Mouse (Mus musculus) E14TG2a.4 (cell line): ENCODE results near the gene Itga2b.
A peak's percentile ranks its signal among the peaks of the same experiment; 100 is the strongest.

Experiments used
- H3K27me3 ChIP-seq: 2 replicates; pipeline ENCODE4 v1.6.1; 2014; ENCODE audit warnings: low read length, control low read depth; ENCODE audit not compliant: insufficient read depth
- H3K36me3 ChIP-seq: 2 replicates; pipeline ENCODE4 v1.6.1; 2014; ENCODE audit warnings: low read length, control low read depth; ENCODE audit not compliant: insufficient read depth
- H3K4me1 ChIP-seq: replicated peaks from 2 replicates; pipeline ENCODE4 v1.6.1; 2014; ENCODE audit warnings: low read depth, low read length, control low read depth
- H3K4me3 ChIP-seq: replicated peaks from 2 replicates; pipeline ENCODE4 v1.5.1; 2014; ENCODE audit warnings: mild to moderate bottlenecking, low read length
- H3K9me3 ChIP-seq: 2 replicates; pipeline ENCODE4 v1.6.1; 2014; ENCODE audit warnings: low read length, control low read depth
- CTCF ChIP-seq: conservative IDR thresholded peaks from 2 replicates; pipeline ENCODE4 v1.5.1; 2014; ENCODE audit warnings: low read length
- NANOG ChIP-seq: IDR thresholded peaks from 2 replicates; pipeline ENCODE4 v1.6.1; 2014; ENCODE audit warnings: borderline replicate concordance, low read length, mixed read lengths
- POU5F1 ChIP-seq: IDR thresholded peaks from 2 replicates; pipeline ENCODE4 v1.6.1; 2014; ENCODE audit warnings: low read length, borderline replicate concordance

Gene Itga2b

GRCm38 (mm10) chr11:102467041-102467631 is 2.8 kb downstream of the Itga2b start:
- TF ChIP-seq CTCF (no peak), POU5F1 (no peak), NANOG (no peak)
- H3K4me3 ChIP-seq, result peak overlapping the region; percentile 79
- H3K27me3 ChIP-seq, result peaks cover 61% of the 10 kb centered on the region
- no peaks in the 10 kb centered on the region for H3K36me3 ChIP-seq
- H3K9me3 ChIP-seq, result no peaks in the 10 kb centered on the region
- H3K4me1 ChIP-seq, result peaks cover 29% of the 10 kb centered on the region

- Histone ChIP-seq H3K4me3 (peak overlapping the region; percentile 45), H3K36me3 (no peaks in the 10 kb centered on the region), H3K27me3 (peaks cover 71% of the 10 kb centered on the region), H3K4me1 (peaks cover 32% of the 10 kb centered on the region), H3K9me3 (no peaks in the 10 kb centered on the region)
- TF ChIP-seq CTCF (no peak), POU5F1 (no peak), NANOG (no peak)
Measured at GRCm38 (mm10) chr11:102465713-102466436, 4.0 kb downstream of the Itga2b start.

GRCm38 (mm10) chr11:102464901-102465300 is 5.0 kb downstream of the Itga2b start:
- H3K9me3 ChIP-seq, result no peaks in the 10 kb centered on the region
- H3K4me1 ChIP-seq, result peaks cover 41% of the 10 kb centered on the region
- no peak for TF ChIP-seq CTCF
- no peak for TF ChIP-seq NANOG
- no peak for TF ChIP-seq POU5F1
- H3K36me3 ChIP-seq, result no peaks in the 10 kb centered on the region
- H3K27me3 ChIP-seq, result peaks cover 78% of the 10 kb centered on the region
- H3K4me3 ChIP-seq, result no peak overlapping the region

- TF ChIP-seq POU5F1 (no peak), NANOG (no peak), CTCF (no peak)
- H3K9me3 ChIP-seq, result no peaks in the 10 kb centered on the region
- no peak overlapping the region for H3K4me3 ChIP-seq
- peaks cover 42% of the 10 kb centered on the region for H3K4me1 ChIP-seq
- no peaks in the 10 kb centered on the region for H3K36me3 ChIP-seq
- H3K27me3 ChIP-seq, result peaks cover 76% of the 10 kb centered on the region
Measured at GRCm38 (mm10) chr11:102461764-102462163, 8.2 kb downstream of the Itga2b start.

- no peaks in the 10 kb centered on the region for H3K9me3 ChIP-seq
- no peak for TF ChIP-seq POU5F1
- no peak for TF ChIP-seq NANOG
- peaks cover 36% of the 10 kb centered on the region for H3K4me1 ChIP-seq
- no peaks in the 10 kb centered on the region for H3K36me3 ChIP-seq
- H3K27me3 ChIP-seq, result peaks cover 70% of the 10 kb centered on the region
- peak overlapping the region; percentile 57 for H3K4me3 ChIP-seq
Measured at GRCm38 (mm10) chr11:102460541-102460940, 9.4 kb downstream of the Itga2b start.

GRCm38 (mm10) chr11:102455740-102456396 is 14.1 kb downstream of the Itga2b start:
- Histone ChIP-seq H3K4me3 (peak overlapping the region; percentile 78), H3K36me3 (no peaks in the 10 kb centered on the region), H3K27me3 (peaks cover 75% of the 10 kb centered on the region), H3K9me3 (no peaks in the 10 kb centered on the region), H3K4me1 (peaks cover 58% of the 10 kb centered on the region)
- TF ChIP-seq NANOG, result no peak
- TF ChIP-seq CTCF, result no peak
- no peak for TF ChIP-seq POU5F1

GRCm38 (mm10) chr11:102453131-102453530 is 16.8 kb downstream of the Itga2b start:
- H3K27me3 ChIP-seq, result peaks cover 79% of the 10 kb centered on the region
- peak overlapping the region; percentile 17; the same call in 1 of the 2 replicates for H3K4me3 ChIP-seq
- no peaks in the 10 kb centered on the region for H3K36me3 ChIP-seq
- TF ChIP-seq NANOG (no peak), CTCF (no peak), POU5F1 (no peak)
- peaks cover 63% of the 10 kb centered on the region for H3K4me1 ChIP-seq
- no peaks in the 10 kb centered on the region for H3K9me3 ChIP-seq

GRCm38 (mm10) chr11:102449043-102450008 is 20.6 kb downstream of the Itga2b start:
- peaks cover 64% of the 10 kb centered on the region for H3K4me1 ChIP-seq
- no peaks in the 10 kb centered on the region for H3K9me3 ChIP-seq
- no peaks in the 10 kb centered on the region for H3K36me3 ChIP-seq
- peaks cover 85% of the 10 kb centered on the region for H3K27me3 ChIP-seq
- H3K4me3 ChIP-seq, result no peak overlapping the region
- no peak for TF ChIP-seq NANOG
- TF ChIP-seq CTCF, result no peak
- TF ChIP-seq POU5F1, result no peak
